In the genomic region with DNA sequence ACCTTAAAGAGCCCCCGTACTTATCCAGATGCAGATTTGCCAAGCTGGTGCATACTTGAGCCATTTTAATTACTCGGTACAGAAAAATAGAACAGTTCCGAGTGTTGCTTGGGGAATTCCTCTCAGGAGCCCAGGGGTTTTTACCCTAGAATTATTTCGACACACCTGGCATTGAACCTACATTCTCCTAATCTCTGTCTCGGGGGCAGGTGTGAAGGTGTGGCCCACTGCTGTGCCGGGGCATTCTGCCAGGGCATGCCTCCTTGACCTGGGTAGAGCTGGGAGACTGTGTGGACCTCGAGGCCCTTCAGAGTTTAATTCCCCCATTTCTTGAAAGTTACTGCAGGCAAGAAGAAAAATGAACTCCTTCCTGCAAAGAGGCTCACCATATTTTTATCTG, we compare ENCODE assay signal across 11 mouse cellular contexts. TPM values are rescaled to one million over a fixed set of nuclear protein-coding genes. Genes with fewer than 3 reads are reported as not detected.
"Had no signal": no experiment of that assay in that cellular context is flagged by ENCODE, and none has a peak within 500 bp of the region (broad histone marks: within the 10 kb centered on the region; RNA-seq: fewer than 3 reads in every experiment).

No protein-coding gene starts in this region.

- DNase-seq: left cerebral cortex, postnatal 4 days; lung, embryonic 14.5 days; thymus, postnatal 4 days had no signal

- H3K9ac ChIP-seq: limb, embryonic 13.5 days; liver, embryonic 14.5 days; lung, embryonic 14.5 days; midbrain, embryonic 13.5 days; neural tube, embryonic 12.5 days had no signal

- H3K9me3 ChIP-seq: limb, embryonic 13.5 days; midbrain, embryonic 13.5 days; neural tube, embryonic 12.5 days had no signal

- H3K4me2 ChIP-seq: limb, embryonic 13.5 days; lung, embryonic 14.5 days; midbrain, embryonic 13.5 days; neural tube, embryonic 12.5 days had no signal

- H3K27ac ChIP-seq: kidney, postnatal 0 days; limb, embryonic 13.5 days; liver, embryonic 14.5 days; midbrain, embryonic 13.5 days; neural tube, embryonic 12.5 days; stomach, postnatal 0 days had no signal

- H3K4me3 ChIP-seq: limb, embryonic 13.5 days; midbrain, embryonic 13.5 days; neural tube, embryonic 12.5 days had no signal

- H3K36me3 ChIP-seq: limb, embryonic 13.5 days; midbrain, embryonic 13.5 days; neural tube, embryonic 12.5 days had no signal

- ATAC-seq: intestine, embryonic 16.5 days; midbrain, embryonic 13.5 days had no signal

RNA-seq across cellular contexts. Expression of a gene that starts 4.4 kb away (rescaled TPM):
- total RNA-seq: megakaryocyte-erythroid progenitor cell, adult 5-6 weeks had no signal
